Mouse (Mus musculus): ENCODE measurements around the gene Tma7. TPM values are rescaled to one million over a fixed set of nuclear protein-coding genes. Genes with fewer than 3 reads are reported as not detected.

The Tma7 gene
- polyA plus RNA-seq, 1 experiment from 2014 or later = 744 TPM

DNA sequence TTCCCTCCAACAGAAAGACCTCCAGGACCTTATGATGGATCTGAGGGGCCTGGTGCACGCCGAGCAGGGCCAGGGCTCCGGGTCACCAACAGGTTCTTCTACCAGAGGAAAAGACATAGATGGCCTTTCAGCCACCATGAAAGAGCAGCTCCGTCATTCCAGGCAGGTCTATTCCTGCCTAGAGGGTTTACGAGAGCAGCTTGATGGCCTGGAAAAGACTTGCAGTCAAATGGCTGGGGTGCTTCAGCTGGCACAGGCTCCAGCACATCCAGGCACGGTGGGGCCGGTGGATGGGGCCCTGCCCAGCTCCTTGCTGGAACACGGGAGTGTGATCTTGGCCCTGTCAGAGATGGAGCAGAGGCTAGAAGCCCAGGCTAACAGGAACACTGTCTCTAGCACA is 9.4 kb upstream of the Tma7 start:
- H3K27me3 ChIP-seq = peaks cover 5% of the 10 kb centered on the region; the same call in 1 of the 2 replicates
- H3K9ac ChIP-seq = no peak overlapping the region
- no peaks in the 10 kb centered on the region for H3K9me3 ChIP-seq
- ATAC-seq (ENCODE audit: low FRiP score) = no peak
- no peak overlapping the region for H3K27ac ChIP-seq
- H3K4me2 ChIP-seq = no peak overlapping the region
- 96% methylated on average over 8 of the region's 8 CpGs for WGBS
- peaks cover 29% of the 10 kb centered on the region for H3K36me3 ChIP-seq (replicated peaks)
- no peak overlapping the region for H3K4me3 ChIP-seq (replicated peaks)
- peaks cover 46% of the 10 kb centered on the region for H3K4me1 ChIP-seq

DNA sequence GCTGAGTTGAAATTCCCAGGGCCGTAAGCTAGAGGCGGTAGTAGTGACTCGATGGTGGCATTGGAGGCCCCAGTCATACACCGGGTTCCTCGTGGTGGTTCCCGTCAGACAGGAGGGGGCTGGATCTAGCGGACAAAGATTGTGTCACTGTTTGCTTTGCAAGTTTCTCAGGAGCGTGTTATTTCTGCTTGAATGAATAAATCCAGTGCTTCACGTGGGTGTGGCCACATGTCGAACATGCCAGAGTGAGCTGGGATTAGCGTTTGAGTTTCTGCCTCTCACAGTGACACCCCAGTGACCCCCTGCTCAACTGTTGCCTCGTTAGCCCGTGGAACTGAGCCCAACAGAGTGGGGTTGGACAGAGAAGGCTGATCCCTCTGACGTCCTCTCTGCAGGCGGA is 8.1 kb upstream of the Tma7 start:
- H3K27me3 ChIP-seq = peaks cover 5% of the 10 kb centered on the region; the same call in 1 of the 2 replicates
- H3K4me2 ChIP-seq = no peak overlapping the region
- peak overlapping the region; percentile 46; the same call in 1 of the 2 replicates for H3K27ac ChIP-seq
- no peak overlapping the region for H3K4me3 ChIP-seq (replicated peaks)
- peak overlapping the region; percentile 36; the same call in 1 of the 2 replicates for H3K9ac ChIP-seq
- no peak for ATAC-seq (ENCODE audit: low FRiP score)
- H3K36me3 ChIP-seq (replicated peaks) = peaks cover 29% of the 10 kb centered on the region
- H3K4me1 ChIP-seq = peaks cover 39% of the 10 kb centered on the region
- WGBS = 25% methylated on average over 15 of the region's 15 CpGs
- no peaks in the 10 kb centered on the region for H3K9me3 ChIP-seq

DNA sequence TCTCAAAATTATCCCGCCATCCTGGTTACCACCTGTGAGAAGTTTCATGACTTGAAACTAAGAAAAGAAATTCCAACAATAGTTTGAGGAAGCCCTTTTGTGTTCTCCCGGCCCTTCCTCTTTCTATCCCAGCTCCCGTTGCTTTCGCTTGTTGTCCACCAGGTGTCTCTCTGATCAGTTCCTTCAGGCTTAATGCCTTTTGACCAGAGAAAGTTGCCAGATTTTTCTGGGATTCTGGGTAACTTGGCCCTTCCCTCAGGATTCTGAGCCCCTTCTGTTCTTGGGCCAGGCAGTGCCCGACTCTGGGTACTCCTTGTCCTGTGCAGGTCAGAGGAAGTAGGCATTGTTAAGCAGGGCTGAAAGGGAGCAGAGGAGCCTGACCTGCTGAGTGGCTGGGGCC is 5.6 kb upstream of the Tma7 start:
- Histone ChIP-seq H3K36me3 (replicated peaks) (peaks cover 28% of the 10 kb centered on the region), H3K27me3 (peaks cover 5% of the 10 kb centered on the region; the same call in 1 of the 2 replicates), H3K4me3 (replicated peaks) (no peak overlapping the region), H3K4me2 (no peak overlapping the region), H3K4me1 (peaks cover 26% of the 10 kb centered on the region), H3K9ac (no peak overlapping the region), H3K27ac (no peak overlapping the region), H3K9me3 (no peaks in the 10 kb centered on the region)
- ATAC-seq (ENCODE audit: low FRiP score) = no peak
- 11% methylated on average over 5 of the region's 5 CpGs for WGBS

DNA sequence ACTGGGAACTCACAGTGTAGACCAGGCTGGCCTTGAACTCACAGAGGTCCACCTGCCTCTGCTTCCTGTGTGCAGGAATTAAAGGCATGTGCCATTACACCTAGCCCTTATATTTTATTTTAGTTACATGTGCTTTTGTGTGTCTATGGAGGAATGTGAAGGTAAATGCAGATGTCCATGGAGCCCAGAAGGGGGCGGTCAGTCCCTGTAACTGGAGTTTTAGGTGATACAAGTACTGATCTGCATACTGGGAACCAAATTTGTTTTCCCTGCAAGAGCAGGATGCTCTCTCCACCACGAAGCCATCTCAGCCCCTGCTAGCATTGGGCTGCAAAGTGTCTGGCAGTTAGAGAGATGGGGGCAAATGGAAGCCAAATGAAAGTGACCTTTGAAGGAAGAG is 2.5 kb upstream of the Tma7 start:
- Histone ChIP-seq H3K27me3 (no peaks in the 10 kb centered on the region), H3K27ac (no peak overlapping the region), H3K4me2 (no peak overlapping the region), H3K9ac (no peak overlapping the region), H3K36me3 (replicated peaks) (peaks cover 13% of the 10 kb centered on the region), H3K4me3 (replicated peaks) (no peak overlapping the region), H3K9me3 (no peaks in the 10 kb centered on the region), H3K4me1 (peaks cover 30% of the 10 kb centered on the region)
- 8% methylated on average over 2 of the region's 2 CpGs for whole genome bisulfite sequencing
- no peak for ATAC-seq (ENCODE audit: low FRiP score)

DNA sequence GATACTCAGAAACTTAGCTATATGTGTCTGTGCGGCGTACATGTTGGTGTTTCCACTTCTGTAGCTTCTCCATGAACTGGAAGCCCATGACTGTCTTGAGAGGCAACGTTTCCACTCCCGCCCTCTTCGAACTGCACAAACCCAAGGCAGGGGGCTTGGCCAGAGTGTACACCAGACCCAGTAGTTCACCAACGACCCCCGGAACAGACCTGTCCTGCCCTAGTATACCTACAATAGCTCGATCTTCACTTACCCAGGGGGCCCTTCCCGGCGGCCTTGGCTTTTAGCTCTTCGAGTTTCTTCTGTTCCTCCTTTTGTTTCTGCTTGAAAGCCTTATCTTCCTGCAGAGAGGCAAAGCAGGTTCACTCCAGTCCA is 651 bp downstream of the Tma7 start:
- H3K27ac ChIP-seq = peak overlapping the region; percentile 75
- peaks cover 22% of the 10 kb centered on the region for H3K36me3 ChIP-seq (replicated peaks)
- no peaks in the 10 kb centered on the region for H3K27me3 ChIP-seq
- peak overlapping the region; percentile 68 for H3K4me3 ChIP-seq (replicated peaks)
- peak; percentile 25; the same call in 1 of the 2 replicates for ATAC-seq (ENCODE audit: low FRiP score)
- H3K4me1 ChIP-seq = peaks cover 20% of the 10 kb centered on the region
- H3K9ac ChIP-seq = peak overlapping the region; percentile 83
- WGBS = 10% methylated on average over 11 of the region's 11 CpGs
- peak overlapping the region; percentile 94 for H3K4me2 ChIP-seq
- no peaks in the 10 kb centered on the region for H3K9me3 ChIP-seq

DNA sequence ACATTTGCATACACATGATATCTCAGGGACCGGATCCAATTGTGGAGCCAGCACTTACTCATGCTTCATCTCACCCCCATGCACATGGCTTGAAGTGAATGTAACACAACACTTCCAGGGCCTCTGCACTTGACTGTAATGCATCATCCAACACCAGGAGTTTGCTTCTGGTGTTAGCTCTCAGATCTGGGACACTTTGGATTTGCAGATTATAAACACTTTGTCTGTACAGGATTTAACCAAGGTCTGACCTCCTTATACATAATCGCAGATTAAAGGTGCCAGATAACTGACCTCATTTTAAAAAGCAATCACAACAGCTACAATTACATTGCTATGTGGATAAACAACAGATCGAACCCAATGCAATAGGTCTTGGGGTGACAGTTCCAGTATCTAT is 1.9 kb downstream of the Tma7 start:
- Histone ChIP-seq H3K4me2 (peak overlapping the region; percentile 94; the same call in 1 of the 2 replicates), H3K9ac (no peak overlapping the region), H3K4me1 (peaks cover 20% of the 10 kb centered on the region), H3K27me3 (no peaks in the 10 kb centered on the region), H3K4me3 (replicated peaks) (no peak overlapping the region), H3K36me3 (replicated peaks) (peaks cover 22% of the 10 kb centered on the region), H3K27ac (no peak overlapping the region), H3K9me3 (no peaks in the 10 kb centered on the region)
- ATAC-seq (ENCODE audit: low FRiP score) = no peak
- 93% methylated on average over 3 of the region's 3 CpGs for WGBS

DNA sequence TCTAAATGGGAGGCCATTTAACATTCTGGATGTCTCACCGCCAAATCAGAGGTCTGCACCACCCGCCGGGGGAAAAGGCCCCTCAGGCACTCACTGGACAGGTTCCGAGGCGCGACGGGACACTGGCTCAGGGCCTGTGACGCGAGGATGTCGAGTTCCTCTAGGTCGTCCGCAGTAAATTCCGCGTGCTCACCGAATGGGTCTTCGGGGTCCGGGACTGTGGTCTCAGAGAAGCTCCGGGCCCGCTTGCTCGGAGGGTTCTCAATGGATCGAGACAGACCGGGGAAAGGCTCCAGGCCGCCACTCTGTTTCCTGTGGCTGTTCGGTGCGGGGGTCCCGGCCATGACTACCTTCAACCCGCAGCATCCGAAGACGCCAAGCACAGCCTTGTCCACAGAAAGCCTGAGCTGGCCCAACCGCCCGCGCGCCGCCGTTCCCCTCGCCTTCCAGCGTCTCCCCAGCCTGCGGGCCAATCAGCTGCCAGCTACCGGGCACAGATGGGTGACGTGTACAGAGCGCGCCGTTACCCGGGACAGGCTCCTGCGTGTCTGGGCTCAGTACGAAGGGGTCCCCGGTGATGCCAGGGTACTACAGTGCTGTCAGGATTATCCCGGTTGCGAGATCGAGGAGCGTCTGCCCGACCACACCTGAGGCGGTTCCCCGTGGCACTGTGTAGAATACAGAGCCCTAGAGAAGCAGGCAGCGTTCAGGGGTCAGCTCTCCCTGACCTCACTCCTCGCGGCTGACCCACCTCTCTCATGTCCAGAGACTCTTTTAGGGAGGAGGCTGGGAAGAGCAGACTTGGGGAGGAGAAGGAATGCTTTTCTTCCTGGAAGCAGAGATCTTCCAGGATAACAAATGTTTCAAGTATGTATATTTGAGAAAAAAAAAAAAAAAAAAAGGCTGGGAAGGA is 8.5 kb downstream of the Tma7 start, which contains the start of gene Atrip:
Gene Atrip (minus strand): TSS at position 464 of the 913 bp plus-strand sequence.
- Histone ChIP-seq H3K4me2 (peak within 1 kb of the TSS; percentile 91), H3K36me3 (replicated peaks) (peaks cover 37% of the 10 kb centered on the region), H3K4me3 (replicated peaks) (peak within 1 kb of the TSS; percentile 79), H3K27me3 (no peaks in the 10 kb centered on the region), H3K27ac (peak within 1 kb of the TSS; percentile 71), H3K9me3 (no peaks in the 10 kb centered on the region), H3K9ac (peak within 1 kb of the TSS; percentile 90), H3K4me1 (peaks cover 23% of the 10 kb centered on the region)
- ATAC-seq (ENCODE audit: low FRiP score) = peak; percentile 99
- under 1% methylated on average over 57 of the region's 57 CpGs for WGBS

DNA sequence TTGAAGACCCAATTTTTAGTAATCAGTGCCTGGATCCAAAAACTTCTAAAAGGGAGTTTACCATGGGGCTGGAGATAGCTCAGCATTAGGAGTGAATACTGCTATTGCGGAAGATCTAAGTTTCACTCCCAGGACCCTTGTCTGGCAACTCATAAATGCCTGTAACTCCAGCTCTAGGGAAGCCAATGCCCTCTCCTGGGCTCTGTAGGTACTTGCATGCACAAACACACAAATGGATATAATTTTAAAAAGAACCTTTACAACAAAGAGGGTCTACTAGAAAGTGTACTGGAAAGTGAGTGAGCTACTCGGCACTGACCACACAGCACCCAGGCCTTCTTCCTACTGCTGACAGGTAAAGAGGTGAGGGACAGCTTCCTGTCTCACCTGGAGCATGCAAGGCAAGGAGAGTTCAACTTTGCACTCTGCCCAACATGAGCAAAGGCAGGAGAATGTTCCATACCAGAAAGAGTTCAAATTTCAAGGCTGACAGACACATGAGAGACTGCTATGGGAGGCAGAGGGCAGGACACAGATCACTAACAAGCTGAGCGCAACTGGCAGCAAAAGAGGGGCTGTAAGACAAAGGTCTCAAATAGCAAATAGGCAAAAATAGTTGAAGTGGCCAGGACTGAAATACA is 14.2 kb downstream of the Tma7 start:
- Histone ChIP-seq H3K9me3 (no peaks in the 10 kb centered on the region), H3K9ac (no peak overlapping the region), H3K36me3 (replicated peaks) (peaks cover 86% of the 10 kb centered on the region), H3K4me2 (no peak overlapping the region), H3K27me3 (no peaks in the 10 kb centered on the region), H3K4me3 (replicated peaks) (no peak overlapping the region), H3K4me1 (peaks cover 11% of the 10 kb centered on the region), H3K27ac (no peak overlapping the region)
- ATAC-seq (ENCODE audit: low FRiP score) = no peak
- WGBS = 94% methylated on average over 3 of the region's 3 CpGs

DNA sequence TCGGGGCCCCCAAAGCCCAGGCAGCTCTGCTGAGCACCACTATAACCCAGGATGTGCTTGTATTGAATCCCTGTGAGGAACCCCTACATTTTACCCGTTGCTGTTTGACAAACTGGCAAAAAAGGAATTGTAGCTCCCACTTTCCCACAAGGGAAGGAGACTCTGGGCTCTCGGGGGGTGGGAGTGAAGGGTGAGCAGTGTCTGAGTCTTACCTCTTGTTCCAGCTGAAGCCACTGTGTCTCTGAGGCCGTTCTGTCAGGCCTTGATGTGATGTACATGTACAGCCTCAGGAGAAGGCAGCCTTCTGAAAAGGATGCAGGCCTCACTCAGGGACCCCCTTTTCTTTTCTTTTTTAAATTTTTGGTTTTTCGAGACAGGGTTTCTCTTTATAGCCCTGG is 21.5 kb downstream of the Tma7 start:
- Histone ChIP-seq H3K36me3 (replicated peaks) (peaks cover 88% of the 10 kb centered on the region), H3K4me3 (replicated peaks) (no peak overlapping the region), H3K9me3 (no peaks in the 10 kb centered on the region), H3K4me2 (no peak overlapping the region), H3K9ac (no peak overlapping the region), H3K27ac (no peak overlapping the region), H3K4me1 (peaks cover 10% of the 10 kb centered on the region), H3K27me3 (no peaks in the 10 kb centered on the region)
- no peak for ATAC-seq (ENCODE audit: low FRiP score)
- 88% methylated on average over 5 of the region's 5 CpGs for WGBS

DNA sequence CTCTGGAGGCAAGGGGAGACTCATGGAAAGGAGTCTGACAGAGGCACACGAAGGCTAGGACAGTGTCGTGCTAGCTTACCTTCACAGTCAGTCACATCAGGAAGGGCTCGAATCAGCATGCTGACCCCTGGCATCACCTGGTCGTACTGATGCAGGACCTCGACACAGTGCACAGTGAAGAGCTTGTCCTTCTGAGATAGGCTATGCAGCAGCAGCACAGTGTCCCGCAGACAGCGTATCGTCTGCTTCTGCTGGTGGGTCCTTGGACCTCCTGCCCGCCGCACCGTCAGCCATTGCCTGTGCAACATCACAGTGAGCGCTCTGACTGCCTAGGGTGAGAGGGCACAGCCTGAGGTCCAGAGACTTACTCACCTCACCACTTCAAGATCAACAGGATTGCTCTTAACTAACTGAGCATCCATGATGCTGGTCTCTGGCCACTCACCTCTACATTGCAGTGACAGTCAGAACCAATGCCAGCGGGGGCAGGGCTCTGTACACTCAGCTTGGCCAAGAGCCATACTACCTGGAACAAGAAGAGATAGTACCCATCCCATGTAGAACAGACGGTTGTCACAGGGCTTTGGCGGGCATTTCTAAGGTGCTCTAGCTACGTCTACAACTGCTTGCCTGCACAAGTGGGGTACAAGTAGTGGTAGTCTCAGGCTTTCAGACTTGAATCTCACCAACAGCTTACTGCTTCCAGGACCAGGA is 22.0 kb downstream of the Tma7 start:
- Histone ChIP-seq H3K9me3 (no peaks in the 10 kb centered on the region), H3K27me3 (no peaks in the 10 kb centered on the region), H3K4me3 (replicated peaks) (no peak overlapping the region), H3K4me1 (peaks cover 12% of the 10 kb centered on the region), H3K4me2 (no peak overlapping the region), H3K9ac (no peak overlapping the region), H3K36me3 (replicated peaks) (peaks cover 82% of the 10 kb centered on the region), H3K27ac (0 out of 2 replicates have a peak overlapping the region, but pooled peaks have one; percentile 72)
- 92% methylated on average over 16 of the region's 16 CpGs for WGBS
- no peak for ATAC-seq (ENCODE audit: low FRiP score)

DNA sequence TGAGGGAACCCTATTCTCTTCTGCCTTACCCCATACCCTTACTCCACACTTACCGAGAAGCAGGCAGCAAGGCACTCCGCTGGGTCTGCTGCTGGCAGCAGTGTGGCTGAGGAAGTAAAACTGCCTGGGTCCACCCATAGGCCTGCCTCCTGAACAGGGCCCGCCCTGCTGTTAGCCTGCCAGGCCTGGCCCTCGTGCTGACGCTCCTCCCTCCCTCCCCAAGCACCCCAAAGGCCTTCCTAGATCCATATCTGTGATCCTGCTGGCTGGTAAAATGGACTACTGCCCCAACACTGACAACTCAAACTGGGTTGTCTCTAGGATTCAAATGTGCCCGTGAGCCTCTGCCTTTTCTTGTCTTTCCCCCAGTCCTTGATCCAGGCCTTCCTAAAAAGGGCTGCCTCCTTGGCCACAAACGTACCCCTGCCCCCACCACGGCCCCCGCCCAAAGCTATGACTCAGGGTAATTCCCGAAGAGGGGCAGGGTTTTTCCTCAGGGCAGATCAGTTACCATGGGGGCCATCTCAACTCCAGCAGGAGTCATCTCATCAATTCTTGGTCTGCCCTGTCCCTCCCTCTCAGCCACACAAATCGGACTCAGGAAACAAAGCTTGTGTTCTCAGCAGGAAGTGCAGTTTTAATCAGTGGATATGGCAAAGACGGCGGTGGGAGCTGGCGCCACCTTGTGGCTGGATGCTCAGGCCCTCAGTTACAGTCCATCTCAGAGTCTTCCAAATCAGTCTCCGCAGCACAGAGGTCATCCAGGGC is 23.1 kb downstream of the Tma7 start, which contains the start of gene Trex1:
Gene Trex1 (minus strand): TSS at position 599 of the 768 bp plus-strand sequence.
- 30% methylated on average over 15 of the region's 15 CpGs for WGBS
- Histone ChIP-seq H3K4me1 (peaks cover 22% of the 10 kb centered on the region), H3K27ac (peak within 1 kb of the TSS; percentile 72), H3K36me3 (replicated peaks) (peaks cover 72% of the 10 kb centered on the region), H3K4me3 (replicated peaks) (peak within 1 kb of the TSS; percentile 26), H3K9me3 (no peaks in the 10 kb centered on the region), H3K9ac (peak within 1 kb of the TSS; percentile 50), H3K27me3 (no peaks in the 10 kb centered on the region), H3K4me2 (peak within 1 kb of the TSS; percentile 43)
- peak; percentile 78 for ATAC-seq (ENCODE audit: low FRiP score)

Data from forebrain, embryonic 12.5 days (tissue).